Mouse (Mus musculus) c-Kit-positive CD71-negative TER-119-negative erythroid progenitor cells, embryonic 14.5 days (primary cell): ENCODE measurements around the gene Psenen.

Source experiments
- DNase-seq: peaks from one replicate; pipeline ENCODE4 v3.0.0-alpha.2; 2013; ENCODE audit warnings: low read depth

The Psenen gene

DNA sequence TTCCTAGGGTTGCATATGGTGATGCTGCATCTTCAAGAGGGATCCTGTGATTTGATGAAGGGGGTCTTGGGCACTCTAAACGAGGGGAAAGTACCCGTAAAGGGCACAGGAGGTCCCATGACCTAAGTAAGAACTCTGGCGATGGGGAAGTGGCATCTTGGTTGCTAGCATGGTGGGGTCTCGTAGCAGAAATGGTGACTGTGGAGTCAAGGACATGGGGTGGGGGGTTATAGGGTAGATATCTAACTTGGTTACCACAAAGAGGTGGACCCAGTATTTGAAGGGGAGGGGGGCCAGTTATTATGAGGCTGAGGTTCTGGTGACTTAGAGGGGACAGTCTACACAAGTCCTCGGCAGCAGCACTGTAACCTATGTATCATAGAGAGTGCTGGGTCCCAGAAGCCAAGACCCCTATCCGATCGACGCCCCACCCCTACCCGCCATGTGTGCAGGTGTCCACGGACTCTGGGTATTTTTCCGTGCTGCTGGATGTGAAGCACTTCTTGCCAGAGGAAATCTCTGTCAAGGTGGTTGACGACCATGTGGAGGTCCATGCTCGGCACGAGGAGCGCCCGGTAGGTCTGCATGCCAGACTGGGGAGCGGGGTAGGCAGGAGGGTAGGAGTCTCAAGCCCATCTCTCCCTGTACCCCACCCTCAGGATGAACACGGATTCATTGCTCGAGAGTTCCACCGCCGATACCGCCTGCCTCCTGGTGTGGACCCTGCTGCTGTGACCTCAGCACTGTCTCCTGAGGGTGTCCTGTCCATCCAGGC is 9.4 kb downstream of the Psenen start:
- no peak for DNase-seq

DNA sequence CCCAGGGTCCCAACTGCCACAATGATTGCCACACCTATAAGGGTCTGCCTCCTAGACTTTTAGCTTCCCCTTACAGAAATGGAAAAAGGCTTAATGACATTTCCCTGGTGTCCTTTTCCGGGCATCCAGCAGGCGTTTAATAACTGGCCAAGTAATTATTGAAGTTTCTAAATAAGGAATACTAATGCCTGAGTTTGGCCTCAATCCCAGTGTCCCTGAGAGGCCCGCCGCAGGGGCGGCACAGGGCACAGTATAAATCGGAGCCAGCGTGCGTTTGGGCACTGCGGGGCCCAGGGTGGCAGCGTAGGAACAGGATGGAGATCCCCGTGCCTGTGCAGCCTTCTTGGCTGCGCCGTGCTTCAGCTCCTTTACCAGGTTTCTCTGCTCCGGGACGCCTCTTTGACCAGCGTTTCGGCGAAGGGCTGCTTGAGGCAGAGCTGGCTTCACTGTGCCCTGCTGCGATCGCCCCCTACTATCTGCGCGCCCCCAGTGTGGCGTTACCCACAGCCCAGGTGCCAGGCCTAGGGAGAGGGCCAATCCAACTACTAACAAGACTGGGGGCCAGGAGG is 10.3 kb downstream of the Psenen start:
- no peak for DNase-seq

DNA sequence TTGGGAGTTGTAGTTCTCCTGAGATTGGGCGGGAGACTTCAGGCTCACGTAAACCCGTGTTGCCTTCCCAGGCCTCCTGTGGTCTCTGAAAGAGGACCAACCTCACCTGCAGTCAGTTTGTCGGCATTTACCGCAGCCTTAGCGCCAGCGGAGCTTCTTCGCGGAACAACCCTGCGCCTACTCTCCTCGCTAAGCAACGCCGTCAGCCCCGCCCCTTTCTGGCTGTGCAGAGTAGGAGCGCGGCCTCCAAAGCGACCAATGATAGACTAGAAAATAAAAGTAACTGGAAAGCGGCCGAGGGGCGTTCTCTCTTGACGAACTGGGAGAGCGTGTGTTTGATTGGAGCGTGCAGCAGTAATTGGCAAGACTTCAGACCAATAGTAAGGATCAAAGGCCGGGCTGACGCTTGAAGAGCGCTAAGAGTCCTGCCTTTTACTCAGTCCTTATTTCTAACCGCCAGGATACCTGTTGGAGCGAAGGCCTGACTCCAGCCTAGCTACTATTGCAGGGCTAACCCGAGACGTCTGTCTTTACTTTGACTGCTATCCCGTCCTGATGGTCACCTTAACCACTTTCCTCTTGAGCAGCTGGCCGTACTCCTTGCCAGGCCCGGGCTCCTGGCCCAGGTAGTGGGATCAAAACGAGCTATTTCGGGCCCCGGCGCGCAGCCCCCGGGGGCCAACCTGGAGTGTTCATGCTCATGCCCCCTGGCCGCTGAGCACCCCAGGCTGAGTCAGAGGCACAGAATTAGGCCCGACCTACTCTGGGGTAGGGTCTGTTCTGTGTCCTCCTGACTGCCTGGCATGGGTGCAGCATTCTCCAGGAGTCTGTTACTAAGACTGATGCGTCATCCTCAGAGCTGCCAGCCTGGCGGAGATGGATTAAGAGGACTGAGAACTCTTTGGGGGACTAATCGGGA is 11.1 kb downstream of the Psenen start, which contains the start of the genes Hspb6 and Proser3:
TSS of gene Hspb6 (plus strand) at position 77 of the 919 bp plus-strand sequence.
TSS of gene Proser3 (minus strand) at position 198 of the 919 bp plus-strand sequence.
- peak; percentile 97 for DNase-seq

DNA sequence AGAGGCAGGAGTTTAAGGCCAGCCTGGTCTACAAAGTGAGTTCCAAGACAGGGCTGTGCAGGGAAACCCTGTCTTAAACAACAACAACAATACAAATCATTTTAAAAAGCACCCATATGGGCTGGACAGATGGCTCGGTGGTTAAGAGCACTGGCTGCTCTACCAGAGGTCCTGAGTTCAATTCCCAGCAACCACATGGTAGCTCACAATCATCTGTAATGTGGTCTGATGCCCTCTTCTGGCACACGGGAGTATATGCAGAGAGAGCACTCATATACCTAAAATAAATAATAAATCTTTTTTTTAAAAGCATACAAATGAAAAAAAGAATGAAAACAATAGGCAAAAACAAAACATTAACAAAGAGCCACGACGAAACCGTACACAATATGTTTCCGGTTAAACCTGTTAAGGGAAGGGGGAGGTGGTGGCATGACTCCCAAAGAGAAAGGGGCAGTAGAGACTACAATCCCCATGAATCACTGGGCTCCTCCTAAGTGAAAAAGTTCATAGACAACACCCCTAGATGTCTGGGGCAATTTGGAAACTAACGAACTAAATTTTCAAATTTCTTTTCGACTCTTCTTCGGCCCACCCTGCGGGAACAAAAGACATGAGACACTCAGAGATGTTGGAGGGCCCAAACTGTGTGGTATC is 11.9 kb downstream of the Psenen start:
- DNase-seq: no peak

DNA sequence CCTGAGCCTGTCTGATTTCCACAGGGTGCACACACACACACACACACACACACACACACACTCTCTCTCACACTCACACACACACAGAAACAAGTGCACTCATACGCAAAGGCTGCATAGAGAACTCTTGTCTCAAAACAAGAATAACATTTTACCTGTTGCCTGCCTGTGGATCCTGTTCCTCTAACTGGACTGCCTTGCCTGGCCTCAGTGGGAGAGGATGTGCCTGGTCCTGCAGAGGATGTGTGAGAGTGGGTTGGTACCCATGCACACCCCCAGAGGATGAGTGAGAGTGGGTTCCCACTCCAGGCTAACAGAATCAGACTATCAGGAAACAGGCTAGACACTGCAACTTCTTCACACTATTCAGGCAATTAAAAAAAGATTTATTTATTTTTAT is 12.8 kb downstream of the Psenen start:
- DNase-seq: no peak

DNA sequence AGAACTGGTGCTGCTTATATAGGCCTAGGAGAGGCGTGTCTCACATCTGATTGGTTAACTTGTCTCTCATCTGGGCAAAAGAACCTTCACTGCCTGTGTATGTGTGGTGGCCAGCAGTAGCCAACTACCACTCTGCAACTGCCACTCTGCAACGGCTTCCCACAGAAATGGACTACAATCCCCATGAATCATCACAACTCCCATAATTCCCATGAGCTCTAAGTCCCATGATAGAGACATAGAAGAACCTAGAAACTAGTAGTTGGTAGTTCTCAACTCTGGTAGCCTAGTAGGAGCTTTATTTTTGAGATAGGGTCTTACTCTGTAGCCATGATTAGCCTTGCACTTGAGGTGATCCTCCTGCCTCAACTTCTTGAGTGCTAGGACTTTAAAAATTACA is 13.5 kb downstream of the Psenen start:
- DNase-seq: no peak

DNA sequence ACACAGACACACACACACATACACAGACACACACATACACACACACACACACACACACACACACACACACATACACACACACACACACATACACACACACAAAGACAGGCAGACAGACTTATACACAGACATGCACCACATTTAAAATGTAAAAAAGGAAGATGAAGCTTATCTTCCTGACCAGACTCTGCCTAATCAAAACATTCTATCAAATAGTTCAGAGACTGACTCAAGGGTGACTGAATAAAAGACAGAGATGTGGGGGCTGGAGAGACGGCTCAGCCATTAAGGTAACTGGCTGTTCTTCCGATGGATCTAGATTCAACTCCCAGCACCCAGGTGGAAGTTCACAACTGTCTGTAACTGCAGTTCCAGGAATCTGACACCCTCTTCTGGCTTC is 19.1 kb downstream of the Psenen start:
- no peak for DNase-seq

DNA sequence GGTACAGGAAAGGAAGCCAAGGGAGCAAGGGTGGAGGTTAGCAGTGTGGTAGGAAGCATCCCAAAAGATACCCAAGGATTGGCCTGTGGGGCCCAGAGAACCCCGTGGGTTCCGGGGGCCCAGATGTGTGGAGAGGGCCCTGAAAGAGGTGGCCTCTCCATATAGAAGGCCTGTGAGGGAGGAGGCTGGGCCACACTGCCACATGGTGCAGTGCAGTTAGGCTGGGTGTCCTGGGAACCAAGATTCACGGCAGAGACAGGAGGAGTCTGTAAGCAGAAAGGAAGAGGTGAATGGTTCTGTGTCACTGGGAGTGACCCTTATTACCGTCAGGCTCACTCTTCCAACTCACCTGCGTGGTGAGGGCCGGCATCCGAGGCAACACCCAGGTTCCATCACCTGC is 22.9 kb downstream of the Psenen start:
- no peak for DNase-seq

DNA sequence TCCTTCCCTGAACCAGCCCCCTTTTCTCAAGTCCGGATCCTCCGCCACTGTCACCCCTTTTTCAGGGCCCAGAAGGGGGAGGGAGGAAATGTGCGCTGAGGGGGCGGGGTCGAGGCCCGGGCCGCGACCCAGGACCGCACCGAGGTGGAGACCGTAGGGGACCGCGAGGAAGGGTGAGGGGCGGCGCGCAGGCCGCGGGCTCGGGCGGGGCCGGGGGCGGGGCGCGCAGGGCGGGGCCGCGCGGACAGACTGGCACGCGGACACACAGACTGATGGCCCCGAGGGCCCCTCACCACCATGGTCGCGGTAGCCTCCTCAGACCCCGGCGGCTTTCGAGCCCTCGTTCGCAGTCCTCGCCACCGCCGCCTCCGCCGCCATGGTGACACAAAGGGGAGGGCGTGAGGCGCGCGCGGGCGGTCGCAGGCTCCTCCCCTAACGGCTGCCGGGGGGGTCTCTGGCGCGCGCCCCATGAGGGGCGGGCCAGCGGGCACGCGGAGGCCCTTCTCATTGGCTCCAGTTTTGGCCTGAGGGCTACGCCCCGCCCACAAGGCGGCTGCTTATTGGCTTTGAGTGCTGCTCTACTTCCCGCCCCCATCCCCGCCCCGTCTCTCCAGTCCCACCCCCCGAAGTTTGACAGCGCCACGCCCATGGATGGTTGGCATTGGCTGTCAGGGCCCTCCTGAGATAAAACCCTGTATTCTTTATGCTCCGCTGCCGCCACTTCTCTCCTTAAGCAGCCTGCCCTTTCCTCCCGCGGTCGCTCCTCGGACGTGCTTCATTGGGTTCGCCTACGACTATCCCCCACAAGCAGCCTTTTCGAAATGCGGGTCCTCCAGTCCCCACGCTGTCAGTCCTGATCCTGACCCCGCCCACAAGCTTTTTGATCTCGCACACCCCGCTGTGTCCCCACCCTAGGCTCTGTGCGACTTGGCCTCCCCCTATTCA is 28.5 kb downstream of the Psenen start, which contains the start of gene Arhgap33:
TSS of gene Arhgap33 (minus strand) at position 428 of the 945 bp plus-strand sequence.
- peak; percentile 99 for DNase-seq

DNA sequence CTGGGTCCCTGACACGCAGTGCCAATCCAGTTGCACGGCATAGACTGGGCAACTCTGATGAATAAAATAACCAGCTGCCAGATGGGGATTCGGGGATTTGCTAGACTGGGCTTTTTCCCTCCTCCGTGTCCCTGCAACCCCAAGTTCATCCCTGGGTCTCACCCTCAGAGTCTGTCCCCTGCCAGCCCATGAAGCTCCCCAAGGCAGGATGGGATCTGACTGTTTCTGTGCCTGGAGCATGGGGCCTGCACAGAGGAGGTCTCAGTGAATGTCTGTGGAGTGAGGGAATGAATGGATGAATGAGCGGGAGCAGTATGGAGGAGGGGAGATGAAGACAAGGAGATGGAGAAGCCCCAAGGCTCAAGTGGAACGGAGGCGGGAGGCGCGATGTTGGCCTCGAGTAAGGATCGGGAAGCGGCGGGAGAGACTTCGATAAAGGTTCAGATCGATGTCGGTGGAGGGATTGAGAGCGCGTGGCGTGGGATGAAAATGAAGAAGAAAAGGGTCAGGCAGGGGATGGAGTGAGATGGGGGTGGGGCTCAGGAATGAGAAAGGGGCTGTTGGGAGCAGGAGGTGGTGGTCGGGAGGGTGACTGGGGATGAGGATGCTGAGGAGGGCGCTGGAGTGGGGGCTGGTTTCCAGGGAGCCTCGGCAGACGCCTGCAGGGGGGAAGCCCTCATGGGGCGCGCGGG is 29.3 kb downstream of the Psenen start:
- no peak for DNase-seq

DNA sequence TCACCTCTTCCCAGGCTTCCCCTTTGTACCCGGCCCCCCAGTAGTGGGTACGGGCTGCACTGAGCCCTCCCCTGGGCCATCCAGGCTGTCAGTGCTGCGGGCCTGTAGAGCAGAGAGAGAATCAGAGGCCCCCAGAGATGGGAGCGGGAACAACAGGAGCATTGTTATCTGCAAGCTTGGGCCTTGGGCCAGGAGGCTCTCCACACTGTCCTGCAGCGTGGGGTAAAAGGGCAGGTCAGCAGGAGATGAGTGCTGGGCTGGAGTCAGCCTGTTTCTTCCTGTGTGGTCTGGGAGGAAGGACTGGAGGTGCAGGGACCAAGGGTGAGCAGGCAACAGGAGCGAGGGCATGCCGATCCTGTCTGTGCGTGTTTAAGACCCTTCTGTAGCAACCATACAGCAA is 30.5 kb downstream of the Psenen start:
- no peak for DNase-seq

DNA sequence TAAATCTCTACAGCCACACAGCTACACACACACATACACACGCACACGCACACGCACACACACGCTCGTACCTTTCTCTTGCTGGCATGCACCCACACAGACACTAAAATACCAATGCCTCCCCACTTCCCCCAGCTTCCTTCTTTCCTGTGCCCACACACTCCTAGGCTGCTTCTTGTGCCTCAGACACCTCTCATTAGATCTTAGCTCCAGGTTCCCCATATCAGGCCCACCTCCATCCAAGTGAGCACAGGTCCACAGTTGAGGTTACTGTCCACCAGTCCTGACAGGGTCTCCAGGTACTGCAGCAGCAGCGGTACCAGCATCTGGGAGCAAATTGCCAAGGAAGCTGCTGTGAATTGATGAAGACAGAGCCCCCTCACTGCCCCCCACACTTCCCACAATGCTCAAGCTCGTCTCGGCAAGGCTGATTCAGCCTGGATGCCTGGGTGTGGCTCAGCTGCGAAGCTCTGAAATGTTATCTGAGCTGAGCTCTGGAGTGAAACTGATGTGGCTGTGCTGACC is 32.1 kb downstream of the Psenen start:
- DNase-seq: no peak

DNA sequence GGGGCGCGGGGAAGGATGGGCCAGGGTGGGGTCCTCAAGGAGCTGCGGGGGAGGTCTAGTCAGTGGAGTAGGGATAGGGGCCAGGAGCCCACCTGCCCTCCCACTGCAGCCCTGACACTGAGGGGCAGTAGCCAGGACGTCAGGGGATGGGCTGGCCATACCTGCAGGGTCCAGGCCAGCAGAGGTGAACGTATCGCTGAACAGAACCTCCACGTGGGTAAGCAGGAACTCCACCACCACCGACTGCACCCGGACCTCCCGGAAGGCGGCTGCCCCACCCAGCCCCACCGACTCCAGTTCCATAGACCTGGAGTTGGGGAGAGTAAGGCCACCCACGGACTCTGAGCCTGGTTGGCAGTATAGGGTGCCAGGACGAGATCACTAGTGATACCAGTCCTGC is 36.4 kb downstream of the Psenen start:
- DNase-seq: no peak

DNA sequence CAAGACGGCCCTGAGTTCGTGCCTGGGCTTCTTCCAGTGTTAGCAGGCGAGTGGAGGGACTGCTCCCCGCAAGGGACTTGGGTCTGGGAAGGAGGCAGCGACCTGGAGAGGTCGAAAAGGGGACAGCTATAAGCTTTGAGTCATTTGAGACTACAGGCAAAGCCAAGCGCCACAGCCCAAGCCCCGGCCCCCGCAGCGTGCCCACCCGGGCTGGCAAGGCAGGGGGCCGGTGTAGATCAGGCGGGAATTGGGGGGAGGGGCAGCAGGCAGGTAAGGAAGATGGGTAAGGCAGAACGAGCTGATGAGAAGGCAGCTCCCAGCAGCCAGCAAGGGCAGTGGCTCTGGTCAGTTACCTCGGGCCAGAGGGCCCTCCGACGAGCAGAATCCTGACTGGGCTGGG is 37.0 kb downstream of the Psenen start:
- DNase-seq: no peak

DNA sequence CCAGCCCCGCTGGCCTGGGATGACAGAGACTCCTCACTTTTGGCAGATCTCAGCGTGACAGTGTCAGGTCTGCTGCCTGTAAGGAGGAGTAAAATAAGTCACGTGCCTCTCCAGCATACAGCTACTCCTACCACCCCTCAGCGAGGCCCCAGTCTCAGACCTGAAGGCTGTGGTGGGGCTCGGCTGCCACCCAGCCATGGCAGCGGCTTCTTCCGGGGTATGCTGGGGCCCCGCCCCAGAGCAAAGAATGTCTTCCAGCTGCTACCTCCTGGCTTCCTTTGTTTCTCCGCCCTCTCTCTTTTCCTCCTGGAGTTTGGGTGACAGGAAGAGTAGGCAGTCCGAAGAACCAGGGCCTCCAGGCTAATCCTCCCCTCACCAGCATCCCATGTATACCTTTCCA is 37.5 kb downstream of the Psenen start:
- DNase-seq: no peak

DNA sequence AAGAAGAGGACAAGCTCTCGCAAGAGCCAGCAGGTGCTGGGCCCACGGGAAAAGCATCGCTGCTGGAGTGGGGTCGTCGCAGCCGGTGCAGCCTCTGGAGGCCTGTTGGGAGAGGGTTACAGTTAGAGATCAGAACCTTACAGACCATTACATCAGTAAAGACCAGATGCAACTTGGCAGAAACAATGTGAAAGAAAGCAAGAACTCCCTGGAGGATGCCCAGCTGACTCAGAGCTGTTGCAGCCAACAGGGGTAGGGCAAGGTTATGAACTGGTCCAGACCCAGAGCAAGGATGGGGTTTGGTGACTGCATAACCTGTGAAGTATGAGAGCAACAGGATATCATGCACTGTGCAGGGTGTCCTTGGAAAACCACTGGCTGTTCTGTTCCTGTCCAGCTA is 38.9 kb downstream of the Psenen start:
- DNase-seq: no peak

DNA sequence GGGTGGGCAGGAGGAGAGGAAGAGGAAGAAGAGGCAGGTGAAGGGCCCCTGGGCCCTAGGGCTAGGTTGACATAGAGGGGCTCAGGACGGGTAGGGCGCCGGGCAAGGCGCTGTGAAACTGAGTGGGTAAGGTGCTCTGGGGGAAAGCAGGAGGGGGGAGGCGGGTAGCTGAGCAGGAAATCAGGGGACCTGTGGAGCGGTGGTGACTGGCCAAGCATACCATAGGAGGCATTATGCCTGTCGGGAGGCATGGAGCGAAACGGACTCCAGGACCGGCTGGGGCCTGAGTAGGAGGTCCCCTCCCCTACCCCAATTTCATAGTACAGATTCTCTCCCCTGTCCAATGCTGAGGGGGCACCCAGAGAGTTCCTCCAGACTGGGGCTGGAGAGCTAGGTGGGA is 40.6 kb downstream of the Psenen start:
- DNase-seq: no peak

DNA sequence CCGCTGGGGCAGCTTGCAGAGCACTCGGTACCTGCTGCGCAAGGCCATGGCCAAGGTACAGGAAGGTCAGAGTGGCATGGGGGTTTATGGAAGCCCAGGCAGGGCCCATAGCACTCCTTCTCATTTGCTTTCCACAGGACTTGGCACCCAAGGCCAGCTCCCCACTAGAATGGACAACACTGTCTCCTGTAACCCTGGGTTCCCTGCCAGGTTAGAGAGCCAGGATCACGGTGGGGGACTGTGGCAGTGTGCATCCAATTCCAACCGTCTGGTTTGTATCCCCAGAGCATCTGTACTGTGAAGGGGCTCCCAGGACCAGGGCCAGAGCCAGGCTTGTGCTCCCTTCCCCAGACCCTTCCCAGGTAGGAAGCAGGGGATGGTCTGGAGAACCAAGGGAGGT is 42.6 kb downstream of the Psenen start:
- DNase-seq: no peak

DNA sequence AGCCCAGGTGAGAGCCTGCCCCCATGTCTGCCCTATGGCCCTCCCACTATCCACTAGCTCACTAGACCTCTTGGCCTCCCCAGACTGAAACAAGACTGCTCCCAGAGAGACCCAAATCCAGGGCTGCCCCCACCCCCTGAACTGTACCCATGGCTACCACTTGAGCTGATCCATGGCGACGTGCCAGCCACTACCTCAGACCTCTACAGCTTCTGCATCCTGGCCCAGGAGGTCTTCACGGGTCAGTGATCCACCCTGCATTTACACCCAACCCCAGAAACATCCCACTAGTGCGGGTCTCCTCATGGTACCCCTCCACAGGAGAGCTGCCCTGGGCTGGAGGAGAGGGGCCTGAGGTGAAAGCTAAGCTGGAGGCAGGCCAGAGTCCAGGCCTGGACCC is 43.0 kb downstream of the Psenen start:
- no peak for DNase-seq

DNA sequence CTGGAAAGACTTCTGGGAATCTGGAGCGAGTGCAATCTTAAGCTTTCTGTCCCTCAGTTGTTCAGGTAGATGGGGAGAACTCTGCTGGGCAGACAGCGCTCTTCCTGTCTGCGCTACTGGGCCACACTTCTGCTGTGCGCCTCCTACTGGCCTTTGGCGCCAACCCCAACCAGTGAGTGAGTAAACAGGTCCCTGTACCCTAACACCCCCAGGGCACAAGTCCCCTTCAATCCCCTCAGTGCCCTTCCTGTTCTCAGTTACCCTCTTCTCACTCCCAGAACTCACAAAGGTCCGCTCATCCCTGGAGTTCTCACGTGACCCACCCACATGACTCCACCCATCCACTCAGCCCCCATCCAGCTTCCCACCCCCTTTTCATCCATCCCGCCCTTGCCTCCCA is 45.1 kb downstream of the Psenen start:
- no peak for DNase-seq
